Mouse (Mus musculus) adrenal gland, adult (tissue): Measurements from ENCODE around the gene Gjb2.

Experiments
- DNase-seq, 2 experiments: peaks; one replicate each; pipeline ENCODE4 v3.0.0; 2022 to 2023; ENCODE audit warnings: low spot score in 1 of 2; ENCODE audit not compliant: inconsistent age in 2 of 2

Gjb2 gene

DNA sequence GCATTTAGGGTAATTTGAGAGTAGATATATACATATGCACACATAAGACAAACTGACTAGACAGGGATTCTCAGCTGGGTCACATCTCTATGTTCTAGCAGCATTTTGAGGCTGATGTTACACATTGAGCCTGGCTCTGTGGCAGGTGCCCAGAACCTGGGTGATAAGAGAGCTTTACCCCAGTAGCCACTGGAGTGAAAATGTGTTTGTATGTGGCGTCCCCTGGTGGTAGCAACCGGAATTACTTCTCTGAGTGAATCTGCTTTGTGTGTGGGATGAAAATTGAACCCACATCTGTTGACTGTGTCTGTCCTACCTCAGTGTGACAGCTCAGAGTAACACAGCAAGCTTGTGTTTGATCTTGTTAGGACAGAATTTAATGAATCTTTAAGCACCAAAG is 34.6 kb downstream of the Gjb2 start:
- peak; percentile 18 to 82 for DNase-seq

DNA sequence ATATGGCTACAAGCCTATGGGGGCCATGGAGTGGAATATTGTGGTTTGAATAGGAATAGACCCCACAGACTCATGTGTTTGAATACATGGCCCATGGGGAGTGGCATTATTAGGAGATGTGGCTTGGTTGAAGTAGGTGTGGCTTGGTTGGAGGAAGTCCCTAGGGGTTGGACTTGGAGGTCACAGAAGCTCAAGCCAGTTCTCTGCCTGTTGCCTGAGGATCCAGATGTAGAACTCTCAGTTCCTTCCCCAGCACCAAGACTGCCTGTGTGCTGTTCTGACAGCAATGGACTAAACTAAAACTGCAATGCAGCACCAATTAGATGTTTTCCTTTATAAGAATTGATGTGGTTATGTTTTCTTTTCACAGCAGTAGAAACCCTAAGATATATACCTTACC is 38.4 kb downstream of the Gjb2 start:
- DNase-seq: no peak

DNA sequence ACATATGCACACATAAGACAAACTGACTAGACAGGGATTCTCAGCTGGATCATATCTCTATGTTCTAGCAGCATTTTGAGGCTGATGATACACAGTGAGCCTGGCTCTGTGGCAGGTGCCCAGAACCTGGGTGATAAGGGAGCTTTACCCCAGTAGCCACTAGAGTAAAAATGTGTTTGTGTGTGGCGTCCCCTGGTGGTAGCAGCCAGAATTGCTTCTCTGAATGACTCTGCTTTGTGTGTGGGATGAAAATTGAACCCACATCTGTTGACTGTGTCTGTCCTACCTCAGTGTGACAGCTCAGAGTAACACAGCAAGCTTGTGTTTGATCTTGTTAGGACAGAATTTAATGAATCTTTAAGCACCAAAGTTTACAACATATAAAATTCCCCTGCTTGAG is 44.5 kb downstream of the Gjb2 start:
- peak; percentile 52 to 90 for DNase-seq

DNA sequence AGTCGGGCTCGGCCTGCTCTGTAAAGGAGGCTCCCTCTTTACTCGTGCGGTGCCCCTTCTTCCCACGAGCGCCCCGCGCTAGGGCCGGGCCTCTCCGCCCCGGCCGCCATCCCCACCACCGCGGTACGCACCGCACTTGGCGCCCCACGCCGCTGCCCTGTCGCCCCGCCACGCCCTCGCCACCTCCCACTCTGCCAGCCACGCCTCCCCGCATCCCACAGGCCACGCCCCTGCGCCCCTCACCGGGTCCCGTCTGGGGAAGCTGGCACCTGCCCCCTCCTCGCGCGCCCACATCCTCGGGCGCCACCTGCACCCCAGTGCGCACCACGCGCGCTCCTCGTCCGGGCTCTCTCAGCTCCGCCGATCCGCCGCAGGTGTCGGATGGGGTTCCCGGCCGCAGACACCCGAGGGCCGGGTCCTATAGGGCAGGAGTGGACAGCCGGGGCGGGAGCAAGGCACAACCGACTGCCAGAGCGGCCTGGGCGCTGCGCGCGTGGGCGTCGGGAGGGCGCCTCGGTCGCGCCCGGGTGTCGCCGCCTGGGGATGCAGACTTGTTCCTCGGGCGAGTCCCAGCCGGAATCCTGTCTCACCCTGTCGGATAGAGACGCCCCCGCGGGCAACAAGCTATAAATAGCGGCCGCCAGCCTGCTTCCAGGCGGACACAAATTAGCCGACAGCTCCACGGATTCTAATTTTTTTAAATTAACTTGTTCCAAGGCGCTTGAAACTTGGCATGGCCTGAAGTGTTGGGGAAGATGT is 46.8 kb downstream of the Gjb2 start, which contains the start of gene Gja3:
Gene Gja3, minus strand, starts transcription at position 538 of the 759 bp plus-strand sequence.
- no peak for DNase-seq

DNA sequence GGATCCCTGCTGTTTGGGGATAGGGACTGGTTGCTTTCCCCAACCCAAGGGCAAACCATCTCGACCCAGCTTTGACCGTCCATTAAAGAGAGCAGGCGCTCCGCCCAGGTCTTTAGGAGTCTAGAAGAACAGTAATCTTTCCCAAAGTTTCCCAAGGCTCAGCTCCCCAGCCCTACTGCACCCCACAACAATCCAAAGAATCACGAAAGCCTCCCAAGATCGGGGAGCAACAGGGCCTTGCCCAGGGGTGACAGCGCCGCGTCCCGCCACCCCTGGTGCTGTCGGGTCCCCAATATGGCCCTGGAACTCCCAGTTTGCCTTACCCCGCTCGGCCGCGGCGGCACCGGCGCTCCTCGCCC is 47.3 kb downstream of the Gjb2 start:
- no peak for DNase-seq

DNA sequence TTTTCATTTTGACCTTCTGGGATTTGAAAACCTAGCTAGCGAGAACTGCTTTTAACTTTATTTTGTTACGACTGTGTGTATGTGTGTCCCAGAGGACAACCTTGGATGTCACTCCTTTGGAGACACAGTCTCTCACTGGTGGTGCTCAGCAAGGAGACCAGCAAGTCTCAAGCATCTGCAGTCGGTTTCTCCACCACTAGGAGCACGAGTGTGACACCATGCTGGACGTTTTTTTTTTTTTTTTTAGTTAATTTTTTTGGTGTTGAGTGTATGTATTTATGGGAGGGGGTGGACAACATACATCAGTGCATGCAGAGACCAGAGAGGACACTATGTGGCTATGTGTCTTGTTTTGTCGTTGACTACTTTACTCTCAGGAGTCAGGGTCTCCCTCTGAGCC is 51.8 kb downstream of the Gjb2 start:
- DNase-seq: no peak
